Mouse (Mus musculus) R1 (cell line): ENCODE measurements at regions not wholly inside any gene's neighbourhood (a gene's known extent, or its start where the extent isn't known, plus 50 kb on each side); places are given as distances from the start of the nearest gene placed in this dataset.
A peak's percentile ranks its signal among the peaks of the same experiment; 100 is the strongest.

Source experiments
- DNase-seq: peaks from one replicate; pipeline ENCODE4 v3.0.0-alpha.2; 2018; ENCODE audit warnings: low read depth, low spot score

- peak; percentile 62 for DNase-seq
Measured at GRCm38 (mm10) chr12:19387706-19388105, 566.6 kb upstream of the Gm21863 start.
